Mouse (Mus musculus) MEL (cell line): ENCODE measurements around the gene Mettl18. TPM values are rescaled to one million over a fixed set of nuclear protein-coding genes. Genes with fewer than 3 reads are reported as not detected.

Experiments used
- DNase-seq: peaks from one replicate; pipeline ENCODE4 v3.0.0; 2011; ENCODE audit warnings: low read depth, low spot score
- H3K27ac ChIP-seq: 2 replicates; pipeline ENCODE4 v1.5.1; 2012; ENCODE audit warnings: low read depth, mild to moderate bottlenecking, control low read depth, low read length, moderate library complexity; ENCODE audit not compliant: control insufficient read depth
- H3K27me3 ChIP-seq, 2 experiments: fragments of 150-350 bp in 1 of 2; sonication (generic) in 1 of 2; 2 replicates each; pipeline ENCODE4 v1.6.1; 2012; ENCODE audit warnings: low read length in 2 of 2, mild to moderate bottlenecking in 2 of 2, improper control_type of control experiment in 1 of 2, moderate library complexity in 1 of 2; ENCODE audit not compliant: insufficient read depth in 2 of 2, control insufficient read depth in 1 of 2
- H3K36me3 ChIP-seq, 2 experiments: 2 replicates each; pipeline ENCODE4 v1.6.1; 2012 to 2014; ENCODE audit warnings: low read length in 2 of 2, improper control_type of control experiment in 1 of 2, inconsistent platforms in 1 of 2, mild to moderate bottlenecking in 1 of 2; ENCODE audit not compliant: insufficient read depth in 2 of 2, control insufficient read depth in 1 of 2
- H3K4me1 ChIP-seq, 2 experiments: fragments of 150-350 bp in 1 of 2; sonication (generic) in 1 of 2; 2 replicates each; pipeline ENCODE4 v1.6.1; 2012; ENCODE audit warnings: low read length in 2 of 2, improper control_type of control experiment in 1 of 2, mild to moderate bottlenecking in 1 of 2; ENCODE audit not compliant: insufficient read depth in 2 of 2, control insufficient read depth in 1 of 2
- H3K4me3 ChIP-seq, 2 experiments: fragments of 150-350 bp in 1 of 2; sonication (generic) in 1 of 2; 2 replicates each; pipeline ENCODE4 v1.5.1; 2012; ENCODE audit warnings: low read depth in 2 of 2, low read length in 2 of 2, mild to moderate bottlenecking in 2 of 2, moderate library complexity in 2 of 2, control low read depth in 1 of 2, improper control_type of control experiment in 1 of 2; ENCODE audit not compliant: control insufficient read depth in 1 of 2, insufficient read depth in 1 of 2
- H3K79me2 ChIP-seq: 2 replicates; pipeline ENCODE4 v1.6.1; 2012; ENCODE audit warnings: mild to moderate bottlenecking, low read length, moderate library complexity; ENCODE audit not compliant: control insufficient read depth, poor library complexity, insufficient read depth
- H3K9ac ChIP-seq: 2 replicates; pipeline ENCODE4 v1.6.1; 2012; ENCODE audit warnings: low read depth, mild to moderate bottlenecking, control low read depth, low read length, moderate library complexity; ENCODE audit not compliant: control insufficient read depth, poor library complexity, severe bottlenecking
- H3K9me3 ChIP-seq: fragments of 150-350 bp; sonication (generic); replicated peaks from 2 replicates; pipeline ENCODE4 v1.6.1; 2012; ENCODE audit warnings: mild to moderate bottlenecking, low read length, improper control_type of control experiment, moderate library complexity; ENCODE audit not compliant: insufficient read depth
- CTCF ChIP-seq, 3 experiments: IDR thresholded peaks in 2 of 3; conservative IDR thresholded peaks in 1 of 3; 2 replicates each; pipeline ENCODE4 v1.5.1; 2011 to 2012; ENCODE audit warnings: low read length in 3 of 3, low read depth in 2 of 3, mild to moderate bottlenecking in 2 of 3, improper control_type of control experiment in 1 of 3, inconsistent platforms in 1 of 3, mixed read lengths in 1 of 3, moderate library complexity in 1 of 3; ENCODE audit not compliant: control insufficient read depth in 1 of 3, insufficient read depth in 1 of 3, poor library complexity in 1 of 3, severe bottlenecking in 1 of 3
- ELF1 ChIP-seq: IDR thresholded peaks from 2 replicates; pipeline ENCODE4 v1.6.1; 2014; ENCODE audit warnings: low read depth, mild to moderate bottlenecking, inconsistent platforms, low read length, improper control_type of control experiment, moderate library complexity
- EP300 ChIP-seq, 2 experiments: IDR thresholded peaks; 2 replicates each; pipeline ENCODE4 v1.6.1; 2011; ENCODE audit warnings: improper control_type of control experiment in 2 of 2, low read length in 2 of 2, low read depth in 1 of 2, mild to moderate bottlenecking in 1 of 2
- ETS1 ChIP-seq: IDR thresholded peaks from 2 replicates; pipeline ENCODE4 v1.6.1; 2012; ENCODE audit warnings: low read depth, mild to moderate bottlenecking, inconsistent platforms, low read length, improper control_type of control experiment, moderate library complexity
- GATA1 ChIP-seq: IDR thresholded peaks from 2 replicates; pipeline ENCODE4 v1.6.1; 2011; ENCODE audit warnings: low read depth, low read length, improper control_type of control experiment
- KAT2A ChIP-seq: conservative IDR thresholded peaks from 2 replicates; pipeline ENCODE4 v1.6.1; 2012; ENCODE audit warnings: low read depth, low read length, improper control_type of control experiment, inconsistent platforms
- MAX ChIP-seq: IDR thresholded peaks from 2 replicates; pipeline ENCODE4 v1.6.1; 2011; ENCODE audit warnings: low read length, improper control_type of control experiment
- MXI1 ChIP-seq: IDR thresholded peaks from 2 replicates; pipeline ENCODE4 v1.6.1; 2011; ENCODE audit warnings: mild to moderate bottlenecking, low read depth, low read length, improper control_type of control experiment
- NELFE ChIP-seq: IDR thresholded peaks from 2 replicates; pipeline ENCODE4 v1.6.1; 2011; ENCODE audit warnings: low read depth, low read length, improper control_type of control experiment
- POLR2AphosphoS2 ChIP-seq: IDR thresholded peaks from 2 replicates; pipeline ENCODE4 v1.6.1; 2011; ENCODE audit warnings: low read length, improper control_type of control experiment
- RCOR1 ChIP-seq: IDR thresholded peaks from 2 replicates; pipeline ENCODE4 v1.6.1; 2012; ENCODE audit warnings: low read depth, mild to moderate bottlenecking, inconsistent platforms, low read length, improper control_type of control experiment
- SIN3A ChIP-seq: IDR thresholded peaks from 2 replicates; pipeline ENCODE4 v1.6.1; 2012; ENCODE audit warnings: low read length, improper control_type of control experiment, inconsistent platforms
- TAL1 ChIP-seq: IDR thresholded peaks from 2 replicates; pipeline ENCODE4 v1.6.1; 2012; ENCODE audit warnings: mild to moderate bottlenecking, inconsistent platforms, low read length, moderate library complexity, mixed read lengths
- TCF12 ChIP-seq: IDR thresholded peaks from 2 replicates; pipeline ENCODE4 v1.6.1; 2014; ENCODE audit warnings: low read depth, mild to moderate bottlenecking, inconsistent platforms, low read length, improper control_type of control experiment, moderate library complexity
- ZKSCAN1 ChIP-seq: IDR thresholded peaks from 2 replicates; pipeline ENCODE4 v1.6.1; 2012; ENCODE audit warnings: low read depth, mild to moderate bottlenecking, inconsistent platforms, low read length, improper control_type of control experiment, moderate library complexity
- polyA plus RNA-seq, 2 experiments: library from polyadenylated mRNA; stranded (reverse) in 1 of 2; unstranded in 1 of 2; fragments of >175 nt in 1 of 2; fragments of >200 nt in 1 of 2; gene quantifications; 2 replicates each; pipeline versions ENCODE4 v1.2.1 to v1.2.4; 2012; ENCODE audit warnings: low replicate concordance in 2 of 2, low read depth in 1 of 2; ENCODE audit not compliant: insufficient read length in 2 of 2, insufficient read depth in 1 of 2, missing spikeins in 1 of 2
- total RNA-seq: library from RNA; depleted of rRNA; stranded (reverse); fragments of 300-350 nt; gene quantifications from 2 replicates; pipeline ENCODE4 v1.2.3, GENCODE M21; 2012

Gene Mettl18
- total and polyA plus RNA-seq, 3 experiments: 5.8 to 6.9 TPM; not detected in 1

DNA sequence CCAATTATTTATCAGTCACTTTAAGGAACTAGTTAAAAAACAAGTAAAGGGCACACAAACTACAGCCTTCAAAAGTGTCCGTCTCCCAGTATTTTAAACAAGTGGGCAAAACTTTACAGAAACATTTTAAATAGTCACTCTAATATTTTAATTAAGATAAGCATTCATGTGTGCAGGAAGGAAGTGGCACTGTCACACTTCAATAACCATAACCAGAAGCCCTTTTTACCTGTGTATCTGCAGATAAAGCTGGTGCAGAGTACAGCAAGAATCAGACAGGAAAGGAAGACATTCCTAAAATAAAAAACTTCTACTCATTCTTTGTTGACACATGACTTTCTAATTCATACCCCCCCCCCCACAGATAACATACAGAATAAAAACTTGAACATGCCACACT lies 18.2 kb upstream of the Mettl18 start:
- TF ChIP-seq SIN3A (peak; percentile 22; the same call in 1 of the 2 replicates), POLR2AphosphoS2 (no peak), TCF12 (0 out of 2 replicates have a peak, but pooled peaks have one; percentile 51), EP300 (IDR thresholded peaks at IDR 0.05; ENCODE audit: low read depth in 1 of 2, low read length in 2 of 2) (peak; percentile 59 to 64; a peak in 3 of 4 replicates), GATA1 (peak; percentile 54; the same call in 1 of the 2 replicates), TAL1 (no peak), MXI1 (peak; percentile 37; the same call in 1 of the 2 replicates), ETS1 (peak; percentile 57; the same call in 1 of the 2 replicates), KAT2A (no peak), ZKSCAN1 (no peak), ELF1 (no peak)
- DNase-seq: peak; percentile 28
- Histone ChIP-seq H3K4me1 (peaks cover 2 to 11% of the 10 kb centered on the region in 2 experiments; a peak in 2 of 4 replicates), H3K4me3 (no peak overlapping the region), H3K79me2 (no peaks in the 10 kb centered on the region), H3K9ac (no peak overlapping the region), H3K36me3 (peaks cover 10 to 15% of the 10 kb centered on the region in 2 experiments), H3K27ac (no peak overlapping the region), H3K27me3 (no peaks in the 10 kb centered on the region), H3K9me3 (no peaks in the 10 kb centered on the region)

- Histone ChIP-seq H3K9ac (peak overlapping the region; percentile 48), H3K36me3 (peaks cover 2 to 20% of the 10 kb centered on the region in 2 experiments), H3K4me3 (peak overlapping the region; percentile 22 to 26; a peak in 3 of 4 replicates), H3K79me2 (peaks cover 14% of the 10 kb centered on the region), H3K27me3 (no peaks in the 10 kb centered on the region), H3K27ac (peak overlapping the region; percentile 67), H3K4me1 (peaks cover 5 to 12% of the 10 kb centered on the region in 2 experiments; a peak in 3 of 4 replicates), H3K9me3 (no peaks in the 10 kb centered on the region)
- no peak for TF ChIP-seq RCOR1
- TF ChIP-seq CTCF (IDR thresholded peaks at IDR 0.05 in 2 of 3, conservative IDR thresholded peaks at IDR 0.05 in 1 of 3; ENCODE audit: control insufficient read depth in 1 of 3, insufficient read depth in 1 of 3, low read depth in 2 of 3, low read length in 3 of 3, poor library complexity in 1 of 3, severe bottlenecking in 1 of 3): no peak
- TF ChIP-seq MAX: no peak
- TF ChIP-seq NELFE: no peak
- DNase-seq: peak; percentile 62
These were observed 2.3 kb upstream of the Mettl18 start for GRCm38 (mm10) chr1:163992371-163992770.
